Mouse (Mus musculus): ENCODE data around the gene Serpinb7. TPM values are rescaled to one million over a fixed set of nuclear protein-coding genes. Genes with fewer than 3 reads are reported as not detected.

Gene Serpinb7
- polyA plus RNA-seq, 1 experiment: 0.06 TPM

- DNase-seq (ENCODE audit: extremely low spot score in 1 of 2, low spot score in 1 of 2): peak; percentile 62 to 94
Observed at GRCm38 (mm10) chr1:107481452-107481851, 82.0 kb downstream of the Serpinb7 start.

DNA sequence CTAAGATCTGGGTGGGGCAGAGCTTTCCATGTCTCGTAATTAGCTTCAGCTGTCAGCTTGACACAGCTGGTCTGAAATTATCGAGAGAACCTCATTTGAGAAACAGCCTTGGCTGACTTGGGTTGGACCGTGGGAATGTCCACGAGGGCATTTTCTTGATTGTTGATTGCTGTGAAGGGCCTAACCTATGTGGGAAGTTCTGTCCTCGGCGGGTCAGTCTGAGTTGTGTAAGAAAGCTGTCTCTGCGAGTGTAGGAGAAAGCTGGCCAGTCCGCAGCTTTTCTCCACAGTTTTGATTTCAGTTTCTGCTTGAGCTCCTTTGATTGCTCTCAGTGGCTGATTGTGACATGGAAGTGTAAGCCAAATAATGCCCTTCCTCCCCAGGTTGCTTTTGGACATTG lies 90.1 kb downstream of the Serpinb7 start:
- no peak for DNase-seq (ENCODE audit: extremely low spot score in 1 of 2, low spot score in 1 of 2)

DNA sequence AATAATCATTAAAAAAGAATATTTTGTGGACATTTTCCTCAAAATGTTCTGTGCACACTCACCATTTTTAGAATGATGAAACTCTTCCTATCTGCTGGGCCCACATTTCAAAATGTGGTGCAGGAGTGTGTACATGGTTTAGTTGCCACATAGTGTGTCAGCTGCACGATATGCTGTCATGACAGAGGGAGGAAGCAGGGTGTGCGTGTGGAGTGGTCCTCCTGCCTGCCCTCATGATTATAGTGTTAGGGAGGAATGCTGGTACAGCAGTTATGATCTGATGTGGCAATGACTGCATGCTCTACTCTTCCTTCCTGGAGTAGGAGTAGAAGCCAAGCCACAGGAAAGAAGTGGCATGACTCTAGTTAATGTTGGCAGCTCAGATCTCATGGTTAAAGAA lies 97.3 kb downstream of the Serpinb7 start:
- no peak for DNase-seq (ENCODE audit: extremely low spot score in 1 of 2, low spot score in 1 of 2)

DNA sequence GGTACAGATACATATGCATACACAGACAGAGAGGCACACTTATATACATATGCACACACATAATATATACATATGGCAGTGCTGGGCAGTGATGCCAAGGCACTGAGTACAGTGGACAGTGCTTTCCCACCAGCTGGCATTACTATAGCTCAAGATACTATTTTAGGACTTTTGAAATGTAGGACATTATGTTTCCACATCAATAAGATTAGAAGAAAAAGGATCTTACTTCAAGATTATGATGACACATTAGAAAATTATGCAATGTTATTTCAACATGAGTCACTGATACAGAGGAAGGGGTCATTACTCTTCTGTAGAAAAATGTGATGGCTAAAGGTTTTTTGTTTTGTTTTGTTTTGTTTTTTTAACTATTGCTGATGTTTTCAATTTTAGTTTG lies 102.6 kb downstream of the Serpinb7 start:
- no peak for DNase-seq (ENCODE audit: extremely low spot score in 1 of 2, low spot score in 1 of 2)

Other genes with a start within 250 kb of the Serpinb7 start
- not detected in 2 replicates for gene Serpinb3b, start 121.3 kb upstream of the Serpinb7 start, polyA plus RNA-seq (2012; rRNA removed)
- gene Serpinb3c, start 121.3 kb upstream of the Serpinb7 start, polyA plus RNA-seq (2012; rRNA removed): not detected in 2 replicates
- gene Serpinb11, start 38.5 kb upstream of the Serpinb7 start, polyA plus RNA-seq (2012; rRNA removed): 0.13 TPM in 1 of 2 replicates, not detected in the other
- 0.08 and 0.11 TPM in 2 replicates for gene Serpinb2, start 111.8 kb downstream of the Serpinb7 start, polyA plus RNA-seq (2012; rRNA removed)
- gene Serpinb8, start 190.4 kb downstream of the Serpinb7 start, polyA plus RNA-seq (2012; rRNA removed): 6.8 and 7.3 TPM in 2 replicates